Mouse (Mus musculus): ENCODE measurements around the gene Rrp36.

DNA sequence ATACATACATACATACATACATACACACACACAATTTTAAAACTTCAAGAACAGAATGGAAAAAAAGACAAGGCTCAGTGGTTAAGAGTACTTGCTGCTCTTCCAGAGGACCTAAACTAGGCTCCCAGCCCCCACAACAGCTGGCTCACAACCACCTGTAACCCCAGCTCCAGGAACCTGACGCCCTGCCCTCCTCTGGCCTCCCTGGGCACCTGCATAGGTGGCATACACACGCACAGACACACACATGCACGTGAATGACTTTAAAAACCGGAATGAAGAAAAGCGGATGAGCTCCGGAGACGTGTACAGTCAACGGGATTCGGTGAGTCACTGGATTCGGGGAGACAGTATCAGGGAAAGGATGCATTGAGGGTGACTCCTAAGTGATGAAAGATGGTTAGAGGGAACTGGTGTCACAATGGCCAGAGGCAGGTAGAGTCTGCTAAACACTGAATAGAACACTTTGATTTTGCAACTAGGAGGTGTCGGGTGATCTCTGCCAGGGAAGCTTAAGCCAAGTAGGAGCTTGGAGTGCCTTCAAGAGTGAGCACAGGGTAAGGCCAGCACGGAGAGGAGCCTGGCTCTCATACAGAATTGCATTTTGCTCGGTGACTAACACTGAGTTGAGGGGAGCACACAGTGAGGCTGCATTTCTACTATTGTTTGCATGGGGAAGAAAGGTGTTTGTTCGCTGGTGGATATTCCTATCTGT is 32.4 kb upstream of the Rrp36 start:
- TF ChIP-seq EP300 (IDR thresholded peaks at IDR 0.05; ENCODE audit: low read depth) (no peak), CTCF (IDR thresholded peaks at IDR 0.05; ENCODE audit: low read depth) (0 out of 2 replicates have a peak, but pooled peaks have one; percentile 2)
